Mouse (Mus musculus) left cerebral cortex, adult 2 months (tissue): ENCODE measurements around the gene Mrgprd. TPM values are rescaled to one million over a fixed set of nuclear protein-coding genes. Genes with fewer than 3 reads are reported as not detected.

ENCODE experiments used
- DNase-seq, 2 experiments: peaks; one replicate each; pipeline ENCODE4 v3.0.0; 2021 to 2022; ENCODE audit warnings: low spot score in 2 of 2, mixed read lengths in 1 of 2; ENCODE audit errors: extremely low spot score in 1 of 2
- H3K27ac ChIP-seq: fragments of 200-600 bp; 2 replicates; pipeline ENCODE4 v1.8.1; 2022
- H3K4me3 ChIP-seq: fragments of 200-600 bp; 2 replicates; pipeline ENCODE4 v1.8.1; 2022
- CTCF ChIP-seq: fragments of 200-600 bp; IDR thresholded peaks from 2 replicates; pipeline ENCODE4 v1.8.1; 2022; ENCODE audit warnings: antibody characterized with exemption, mild to moderate bottlenecking, moderate library complexity
- intact Hi-C: fragments of 180-260 bp; cut with DNase I; formaldehyde crosslinking; loops from one replicate; pipeline ENCODE4 v1.15.1; 2025
- total RNA-seq, 2 experiments: library from RNA; stranded (reverse); gene quantifications; 2 replicates each; pipeline ENCODE4 v1.2.3; 2021

Mrgprd gene
- total RNA-seq, 2 experiments from 2014 or later, result not detected

DNA sequence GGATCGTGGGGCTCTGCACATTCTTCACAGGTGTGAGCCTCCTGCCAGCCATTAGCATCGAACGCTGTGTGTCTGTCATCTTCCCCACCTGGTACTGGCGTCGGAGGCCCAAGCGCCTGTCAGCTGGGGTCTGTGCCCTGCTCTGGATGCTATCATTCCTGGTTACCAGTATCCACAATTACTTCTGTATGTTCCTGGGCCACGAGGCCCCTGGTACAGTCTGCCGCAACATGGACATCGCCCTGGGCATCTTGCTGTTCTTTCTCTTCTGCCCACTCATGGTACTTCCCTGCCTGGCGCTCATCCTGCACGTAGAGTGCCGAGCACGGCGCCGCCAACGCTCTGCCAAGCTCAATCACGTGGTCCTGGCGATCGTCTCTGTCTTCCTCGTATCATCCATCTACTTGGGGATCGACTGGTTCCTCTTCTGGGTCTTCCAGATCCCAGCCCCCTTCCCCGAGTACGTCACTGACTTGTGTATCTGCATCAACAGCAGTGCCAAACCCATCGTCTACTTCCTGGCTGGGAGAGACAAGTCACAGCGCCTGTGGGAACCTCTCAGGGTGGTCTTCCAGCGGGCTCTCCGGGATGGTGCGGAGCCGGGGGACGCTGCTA, 6.5 kb upstream of the Mrgprd start:
- H3K4me3 ChIP-seq, result no peak overlapping the region
- TF ChIP-seq CTCF, result no peak
- DNase-seq, result peak in 1 of 2 experiments; percentile 14
- no peak overlapping the region for H3K27ac ChIP-seq
- intact Hi-C loops, result no loop called here

DNA sequence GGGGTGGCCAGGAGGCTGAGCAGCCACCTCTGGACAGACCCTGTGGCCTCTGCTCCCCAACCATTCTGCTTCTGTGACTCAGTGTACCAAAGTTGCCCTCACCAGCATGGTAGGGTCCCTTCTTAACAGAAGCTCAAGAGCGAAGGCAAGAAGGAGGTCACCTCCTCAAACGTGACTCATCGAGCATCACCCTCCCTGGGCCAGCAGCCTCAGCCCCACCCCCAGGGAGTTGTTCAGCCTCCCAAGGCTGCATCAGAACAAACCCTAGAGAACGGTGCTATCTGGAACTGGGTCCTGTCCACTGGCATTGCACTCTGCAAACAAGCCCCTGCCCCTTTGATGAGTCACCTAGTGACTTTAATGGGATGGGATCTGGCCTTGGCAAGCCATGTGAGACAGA, 5.8 kb upstream of the Mrgprd start:
- no peak overlapping the region for H3K27ac ChIP-seq
- intact Hi-C loops, result no loop called here
- no peak for DNase-seq
- no peak overlapping the region for H3K4me3 ChIP-seq
- no peak for TF ChIP-seq CTCF

DNA sequence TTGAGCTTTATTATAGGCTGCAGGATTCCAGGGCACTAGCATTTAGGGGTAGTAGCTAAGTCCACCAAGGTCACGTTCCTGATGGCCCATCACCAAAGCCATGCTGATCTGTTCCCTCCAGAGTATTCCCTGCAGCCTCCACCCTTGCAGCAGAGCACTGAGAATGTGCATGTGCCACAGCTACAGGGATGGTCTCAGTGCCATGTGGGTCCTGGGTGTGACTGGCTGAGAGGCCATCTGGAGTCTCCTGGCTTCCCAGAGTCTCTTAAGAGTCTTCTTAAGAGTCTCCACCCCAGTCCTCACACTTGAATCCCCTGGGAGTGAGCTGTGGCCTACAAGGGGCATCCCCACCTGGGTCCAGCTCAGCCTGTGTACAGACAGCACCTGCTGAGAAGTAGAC, 4.8 kb upstream of the Mrgprd start:
- H3K4me3 ChIP-seq, result no peak overlapping the region
- intact Hi-C loops, result no loop called here
- DNase-seq, result no peak
- H3K27ac ChIP-seq, result no peak overlapping the region
- no peak for TF ChIP-seq CTCF

DNA sequence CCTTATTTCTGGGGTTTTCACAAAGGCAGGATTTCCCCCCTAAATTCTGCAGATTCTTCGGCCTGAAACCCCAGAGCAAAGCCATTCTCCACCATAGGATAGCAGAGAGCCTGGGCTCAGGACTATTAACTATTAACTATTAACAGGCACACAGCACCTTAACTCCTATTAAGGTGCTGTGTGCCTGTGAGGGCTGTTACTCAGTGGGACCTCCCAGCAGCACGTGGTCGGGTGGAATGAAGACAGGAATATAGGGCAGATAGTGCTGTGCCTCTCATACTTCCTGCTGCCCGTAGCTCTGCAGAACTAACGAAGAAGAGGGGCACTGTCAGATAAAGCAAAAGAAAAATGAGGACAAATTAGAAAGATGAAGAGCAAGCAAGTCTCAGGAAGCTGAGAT, 4.1 kb upstream of the Mrgprd start:
- no peak overlapping the region for H3K4me3 ChIP-seq
- no peak overlapping the region for H3K27ac ChIP-seq
- no peak for TF ChIP-seq CTCF
- DNase-seq, result no peak
- intact Hi-C loops, result no loop called here

DNA sequence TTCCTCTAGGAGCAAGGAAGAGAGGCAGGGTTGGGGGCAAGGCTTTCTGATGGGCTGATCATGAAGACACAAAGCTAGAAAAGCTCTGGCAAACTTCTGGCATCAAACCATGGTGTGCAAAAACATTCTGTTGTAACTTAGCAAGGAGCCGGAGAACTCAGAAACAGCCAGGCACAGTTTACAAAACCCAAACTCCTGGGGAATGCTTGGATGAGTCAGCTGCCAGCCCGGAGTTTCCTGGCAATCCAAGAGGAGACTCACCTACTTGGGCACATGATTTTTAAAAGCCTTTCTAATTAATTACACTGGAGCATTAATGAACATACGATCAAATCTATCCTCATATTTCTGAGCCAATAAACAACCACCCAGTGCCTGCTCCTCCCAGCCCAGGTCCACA, 2.5 kb upstream of the Mrgprd start:
- intact Hi-C loops, result no loop called here
- TF ChIP-seq CTCF, result no peak
- no peak overlapping the region for H3K27ac ChIP-seq
- DNase-seq, result no peak
- no peak overlapping the region for H3K4me3 ChIP-seq

DNA sequence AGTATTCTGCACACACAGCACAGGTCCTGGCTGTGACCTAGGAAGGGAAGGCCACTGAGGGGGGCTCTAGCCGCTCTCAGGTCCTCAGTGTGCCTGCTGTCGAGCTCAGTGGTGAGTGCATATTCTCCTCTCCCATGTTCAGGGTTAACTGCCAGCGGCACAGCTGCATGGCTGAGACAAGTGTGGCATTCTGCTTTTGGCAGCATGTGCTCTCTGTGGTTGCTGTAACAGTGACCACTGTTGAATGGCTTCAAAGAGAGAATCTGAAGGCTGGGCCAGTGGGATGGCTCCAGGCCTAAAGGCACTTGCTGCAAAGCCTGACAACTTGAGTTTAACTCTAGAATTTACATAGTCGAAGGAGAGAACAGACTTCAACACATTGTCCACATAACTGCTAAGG, 2.9 kb downstream of the Mrgprd start:
- no peak for DNase-seq

DNA sequence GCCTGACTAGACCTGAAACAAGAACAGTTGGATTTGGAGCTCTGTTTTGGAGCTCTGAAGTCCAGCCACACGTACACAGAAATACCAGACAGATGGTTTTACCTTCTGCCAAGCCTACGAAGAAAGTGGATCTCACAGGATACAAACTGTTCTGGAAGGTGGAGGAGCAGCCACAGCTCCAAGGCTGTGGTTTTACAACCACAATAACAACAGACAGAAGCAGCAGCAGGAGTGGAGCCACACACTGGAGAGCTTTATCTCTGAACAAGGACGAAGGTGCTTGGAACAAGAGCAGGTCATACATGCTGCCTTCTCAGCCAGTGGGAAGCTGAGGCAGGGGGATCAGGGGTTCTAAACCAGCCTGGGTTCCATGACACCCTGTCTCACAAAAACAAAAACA, 4.8 kb downstream of the Mrgprd start:
- Histone ChIP-seq H3K27ac (no peak overlapping the region), H3K4me3 (no peak overlapping the region)
- TF ChIP-seq CTCF, result no peak
- no peak for DNase-seq
- intact Hi-C loops, result no loop called here

More for the DNA sequence above, 2.9 kb downstream of the Mrgprd start:
- intact Hi-C loops, result no loop called here
- no peak for TF ChIP-seq CTCF
- no peak overlapping the region for H3K27ac ChIP-seq
- H3K4me3 ChIP-seq, result no peak overlapping the region

DNA sequence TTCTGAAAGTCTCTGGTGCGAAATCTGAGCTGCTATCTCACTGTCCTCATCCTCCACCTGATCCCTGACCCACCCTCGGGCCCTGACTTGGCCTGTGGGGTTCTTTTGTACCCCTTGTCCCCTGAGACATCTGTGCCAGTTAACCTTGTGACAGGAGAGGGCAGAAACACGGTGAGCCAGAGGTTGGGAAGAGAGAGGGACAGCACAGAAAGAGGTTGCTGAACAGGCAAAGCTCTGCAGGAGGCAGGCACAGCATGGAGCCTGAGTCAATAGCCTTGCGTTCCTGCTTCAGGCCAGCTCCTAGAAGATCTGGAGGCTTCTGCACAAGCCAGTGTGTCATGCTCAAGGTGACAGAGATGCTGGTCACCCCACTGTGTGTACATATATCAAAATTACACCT, 9.0 kb downstream of the Mrgprd start:
- DNase-seq, result no peak

DNA sequence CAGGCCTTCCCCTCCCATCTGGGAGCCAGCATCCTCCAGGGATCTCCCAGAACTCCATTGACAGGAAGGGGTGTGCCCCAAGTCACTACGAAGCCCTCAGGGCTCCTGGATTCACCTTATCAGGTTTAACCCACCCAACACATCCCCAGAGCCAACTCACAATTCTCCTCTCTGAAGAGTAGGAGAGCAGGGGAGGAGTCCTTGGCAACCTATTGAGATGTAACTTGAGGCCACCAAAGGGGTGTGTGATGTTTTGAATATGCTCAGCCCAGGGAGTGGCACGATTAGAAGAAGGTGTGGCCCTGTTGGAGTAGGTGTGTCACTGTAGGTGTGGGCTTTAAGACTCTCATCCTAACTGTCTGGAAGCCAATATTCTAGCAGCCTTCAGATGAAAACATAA, 11.1 kb downstream of the Mrgprd start:
- TF ChIP-seq CTCF, result no peak
- DNase-seq, result no peak
- H3K27ac ChIP-seq, result no peak overlapping the region
- intact Hi-C loops, result no loop called here
- no peak overlapping the region for H3K4me3 ChIP-seq

More for the DNA sequence above, 9.0 kb downstream of the Mrgprd start:
- Histone ChIP-seq H3K4me3 (no peak overlapping the region), H3K27ac (no peak overlapping the region)
- TF ChIP-seq CTCF, result no peak
- intact Hi-C loops, result no loop called here

DNA sequence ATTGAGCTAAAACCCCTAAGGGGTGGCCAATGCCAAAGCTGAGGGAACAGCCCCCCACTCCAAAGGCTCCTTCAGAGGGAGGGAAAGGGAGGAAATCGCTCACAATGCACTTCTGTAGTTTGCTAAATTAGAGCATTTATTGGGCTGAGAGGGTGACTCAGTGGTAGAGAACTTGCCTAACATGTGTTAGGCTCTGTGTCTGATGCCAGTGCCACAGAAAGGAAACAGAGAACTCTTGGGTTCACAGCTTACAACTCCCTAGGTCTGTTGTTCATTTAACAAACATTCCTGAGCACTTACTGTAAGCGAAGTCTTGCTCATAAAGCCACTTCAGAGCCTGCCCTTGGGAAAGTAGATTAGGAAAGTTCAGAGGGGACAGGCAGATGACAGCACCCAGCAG, 15.3 kb downstream of the Mrgprd start:
- intact Hi-C loops, result no loop called here
- DNase-seq, result no peak
- Histone ChIP-seq H3K4me3 (no peak overlapping the region), H3K27ac (no peak overlapping the region)
- TF ChIP-seq CTCF, result no peak

DNA sequence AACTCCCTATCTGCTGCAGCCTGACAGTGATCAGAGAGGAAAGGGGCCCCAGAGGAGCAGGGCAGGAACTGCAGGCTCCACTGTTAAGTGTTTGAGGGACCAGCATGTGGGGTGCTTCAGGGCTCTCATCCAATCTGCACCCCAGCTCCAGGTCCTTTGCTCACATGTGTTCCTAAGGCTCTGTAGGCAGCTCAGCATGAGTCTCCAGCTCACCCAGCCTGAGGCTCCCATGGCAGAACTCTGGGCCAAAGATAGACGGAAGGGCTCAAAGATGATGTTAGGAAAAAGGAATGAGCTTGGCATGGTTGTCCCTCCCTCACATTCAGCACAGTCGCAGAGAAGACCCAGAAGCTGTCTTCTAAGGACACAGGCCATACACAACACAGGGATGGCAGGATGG, 16.0 kb downstream of the Mrgprd start:
- no peak; the same call in 1 of the 2 replicates for TF ChIP-seq CTCF
- Histone ChIP-seq H3K4me3 (no peak overlapping the region), H3K27ac (no peak overlapping the region)
- intact Hi-C loops, result no loop called here
- DNase-seq, result no peak

DNA sequence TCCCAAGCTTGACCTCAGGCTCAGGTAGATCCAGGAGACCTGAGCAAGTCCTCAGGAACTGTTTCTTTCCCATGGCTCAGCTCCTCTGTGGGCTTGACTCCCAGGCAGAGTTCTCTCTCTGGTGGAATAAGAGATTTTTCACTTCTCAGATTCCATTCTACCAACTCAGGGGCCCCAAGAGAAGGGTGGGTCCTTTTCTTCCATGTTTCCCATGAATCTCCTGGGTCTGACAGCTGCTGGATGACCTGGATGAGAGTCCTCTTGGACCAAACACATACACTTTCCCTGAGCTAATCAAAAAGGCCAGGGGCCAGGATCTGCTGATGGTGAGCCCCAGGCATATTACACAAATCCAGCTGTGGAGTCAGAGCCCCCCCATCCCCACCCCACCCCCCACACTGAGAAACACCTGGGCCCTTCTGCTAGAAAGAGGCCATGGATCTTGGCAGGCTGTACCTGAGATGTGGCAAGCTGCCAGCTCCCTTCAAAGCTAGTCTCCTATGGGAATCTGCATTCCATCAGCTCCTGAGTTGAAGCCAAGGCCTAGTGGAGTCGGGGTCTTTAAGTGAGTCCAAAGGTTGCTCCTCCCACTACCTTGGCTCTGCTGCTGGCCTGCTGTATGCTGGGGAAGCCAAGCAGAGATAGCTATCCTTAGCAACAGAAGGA, 17.9 kb downstream of the Mrgprd start:
- no peak overlapping the region for H3K27ac ChIP-seq
- TF ChIP-seq CTCF, result no peak
- intact Hi-C loops, result no loop called here

DNA sequence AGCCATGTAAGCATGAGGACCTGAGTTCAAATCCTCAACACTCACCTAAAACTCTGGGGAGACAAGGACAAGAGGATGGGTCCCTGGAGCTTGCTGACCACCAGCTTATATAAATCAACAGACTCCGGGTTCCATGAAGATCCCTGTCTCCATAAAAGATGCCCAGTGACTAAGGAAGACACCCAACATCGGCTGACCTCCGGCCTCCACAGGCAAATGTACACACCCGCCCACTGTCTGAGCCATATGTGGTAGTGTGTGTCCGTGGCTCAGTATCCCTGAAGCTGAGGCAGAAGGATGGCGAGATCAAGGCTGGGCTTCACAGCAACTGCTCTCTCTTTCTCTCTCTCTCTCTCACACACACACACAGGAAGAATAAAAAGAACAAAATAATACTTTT, 19.3 kb downstream of the Mrgprd start:
- H3K27ac ChIP-seq, result no peak overlapping the region
- no peak overlapping the region for H3K4me3 ChIP-seq
- no peak for DNase-seq
- intact Hi-C loops, result no loop called here
- no peak for TF ChIP-seq CTCF

More for the DNA sequence above, 17.9 kb downstream of the Mrgprd start:
- H3K4me3 ChIP-seq, result no peak overlapping the region
- DNase-seq, result no peak
